Mouse (Mus musculus): Measurements from ENCODE around the gene Usp29.

DNA sequence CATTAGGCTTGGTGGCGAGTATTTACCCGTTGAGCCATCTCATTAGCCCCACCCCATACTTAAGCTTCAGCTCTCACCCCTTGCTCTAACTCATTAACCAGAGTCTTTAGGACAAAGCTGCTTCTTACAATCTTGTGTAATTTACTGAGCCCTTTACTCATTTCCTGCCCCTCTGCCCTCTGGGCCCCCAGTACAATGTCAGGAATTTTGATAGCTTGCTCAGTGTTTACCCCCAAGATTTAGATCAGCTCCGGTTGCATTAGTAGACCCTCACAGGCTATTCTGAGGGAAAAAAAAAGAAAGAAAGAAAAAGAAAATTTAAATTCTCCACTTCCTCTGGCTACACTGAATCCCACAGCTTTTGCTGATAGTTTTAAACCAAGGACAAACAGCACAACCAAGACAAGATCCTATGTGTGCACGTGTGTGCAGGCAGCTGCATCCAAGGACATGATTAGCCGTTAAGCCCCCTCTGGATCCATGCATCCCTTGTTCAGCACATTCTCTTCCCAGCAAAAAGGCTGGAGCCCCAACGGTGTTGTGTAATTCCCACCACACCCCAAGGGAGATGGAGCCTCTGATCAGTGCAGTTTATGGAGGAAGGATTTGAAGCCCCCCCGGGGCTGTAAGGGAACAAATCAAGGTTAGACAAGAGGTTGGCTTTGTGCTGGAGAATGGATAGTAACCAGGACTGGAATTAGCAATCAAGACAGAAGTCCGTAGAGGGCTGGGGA is 54.1 kb downstream of the Usp29 start:
- TF ChIP-seq GATA1 (IDR thresholded peaks at IDR 0.05; ENCODE audit: low read length), result no peak
- no peak for TF ChIP-seq TAL1 (IDR thresholded peaks at IDR 0.05; ENCODE audit: low read length)

Data from erythroblast, embryonic 14.5 days (primary cell).